Mouse (Mus musculus) small intestine, adult 2 months (tissue): ENCODE measurements at regions not wholly inside any gene's neighbourhood (a gene's known extent, or its start where the extent isn't known, plus 50 kb on each side); places are given as distances from the start of the nearest gene placed in this dataset.

Experiments
- CTCF ChIP-seq: fragments of 200-500 bp; IDR thresholded peaks from 2 replicates; pipeline ENCODE4 v1.5.1; 2012; ENCODE audit warnings: low read depth, mild to moderate bottlenecking, control low read depth, inconsistent platforms, low read length, moderate library complexity, mixed read lengths; ENCODE audit not compliant: insufficient replicate concordance, insufficient read length; ENCODE audit errors: extremely low read depth
- POLR2A ChIP-seq: fragments of 200-500 bp; IDR thresholded peaks from 2 replicates; pipeline ENCODE4 v1.6.1; 2012; ENCODE audit warnings: low read depth, mild to moderate bottlenecking, control low read depth, inconsistent platforms, low read length, moderate library complexity

GRCm38 (mm10) chr14:105802529-105803280 is 93.9 kb downstream of the Spry2 start:
- TF ChIP-seq CTCF (no peak), POLR2A (no peak)
